Mouse (Mus musculus): ENCODE measurements around the gene Sptbn1.

- no peak for TF ChIP-seq POLR2A (IDR thresholded peaks at IDR 0.05; ENCODE audit: borderline replicate concordance, extremely low read depth, low read depth, low read length)
- TF ChIP-seq CTCF (IDR thresholded peaks at IDR 0.05; ENCODE audit: insufficient read depth, low read length), result no peak
These were observed 154.3 kb downstream of the Sptbn1 start for GRCm38 (mm10) chr11:30113631-30114030.

All from lung, adult 2 months (tissue).